Mouse (Mus musculus): Measurements from ENCODE around the gene Gca. TPM values are rescaled to one million over a fixed set of nuclear protein-coding genes. Genes with fewer than 3 reads are reported as not detected.

Gca gene
- total RNA-seq, 2 experiments from 2014 or later: 36.7 to 37.8 TPM

Other genes starting within 250 kb of the Gca start
- not detected for gene Gcg, start 180.6 kb upstream of the Gca start, total RNA-seq (2021)
- gene Fap, start 90.2 kb upstream of the Gca start, total RNA-seq (2021): 1 to 10 TPM; 7.2 to 8.1 TPM
- 1 to 10 TPM; 4.2 to 4.8 TPM for gene Ifih1, start 18.0 kb upstream of the Gca start, total RNA-seq (2021)